Mouse (Mus musculus): ENCODE data around the gene Hoxd3.

Gene Hoxd3

GRCm38 (mm10) chr2:74691995-74692807 is 19.5 kb upstream of the Hoxd3 start:
- DNase-seq (ENCODE audit: low read depth, low spot score) = no peak

DNA sequence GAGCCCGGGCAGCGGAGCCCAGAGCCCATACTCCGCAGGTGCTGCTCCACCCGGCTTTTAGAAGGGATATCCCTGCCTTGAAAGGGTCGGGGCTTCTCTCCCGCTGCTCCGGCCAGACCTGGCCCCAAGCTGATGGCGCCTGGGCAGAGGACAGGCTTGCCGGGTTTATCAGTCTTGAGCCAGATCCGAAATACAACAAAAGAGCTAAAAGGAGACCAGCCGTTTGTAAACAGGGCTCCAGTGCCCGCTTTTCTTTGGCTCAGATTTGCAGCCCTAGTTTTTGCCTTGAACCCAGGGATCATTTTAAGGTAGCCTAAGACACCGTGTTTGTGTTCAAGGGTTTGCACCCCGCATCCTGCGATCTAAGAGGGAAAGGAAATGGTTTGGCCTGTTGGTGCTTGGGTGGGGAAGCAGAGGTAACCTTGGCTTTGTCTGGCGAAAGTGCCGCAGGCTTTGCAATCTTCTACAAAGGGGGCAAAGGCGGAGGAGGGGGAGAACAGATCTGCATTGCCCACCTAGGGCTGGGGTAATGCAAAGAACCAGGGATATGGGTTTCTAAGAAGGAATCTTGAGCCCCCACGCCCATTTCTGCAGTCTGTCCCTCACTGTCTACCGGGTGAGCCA is 18.8 kb upstream of the Hoxd3 start:
- DNase-seq (ENCODE audit: low read depth, low spot score) = no peak

DNA sequence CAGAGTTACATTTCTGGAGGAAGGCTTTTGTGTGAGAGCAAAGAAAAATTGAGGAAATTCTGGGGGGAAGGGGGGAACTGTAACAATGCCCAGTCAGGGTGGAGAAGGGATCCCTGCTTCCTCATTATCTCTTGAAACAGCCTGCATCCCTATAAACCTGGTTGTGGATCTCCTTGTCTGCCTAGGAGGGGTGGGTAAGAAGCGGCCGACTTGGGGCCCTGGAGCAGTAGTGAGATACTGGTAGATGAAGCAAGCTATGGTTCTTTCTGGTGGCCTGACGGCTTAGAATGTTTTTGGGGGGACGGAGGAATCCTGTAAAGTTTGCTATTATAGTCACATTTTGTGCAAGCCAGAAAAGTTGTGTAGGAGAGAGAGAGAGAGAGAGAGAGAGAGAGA is 18.3 kb upstream of the Hoxd3 start:
- no peak for DNase-seq (ENCODE audit: low read depth, low spot score)

DNA sequence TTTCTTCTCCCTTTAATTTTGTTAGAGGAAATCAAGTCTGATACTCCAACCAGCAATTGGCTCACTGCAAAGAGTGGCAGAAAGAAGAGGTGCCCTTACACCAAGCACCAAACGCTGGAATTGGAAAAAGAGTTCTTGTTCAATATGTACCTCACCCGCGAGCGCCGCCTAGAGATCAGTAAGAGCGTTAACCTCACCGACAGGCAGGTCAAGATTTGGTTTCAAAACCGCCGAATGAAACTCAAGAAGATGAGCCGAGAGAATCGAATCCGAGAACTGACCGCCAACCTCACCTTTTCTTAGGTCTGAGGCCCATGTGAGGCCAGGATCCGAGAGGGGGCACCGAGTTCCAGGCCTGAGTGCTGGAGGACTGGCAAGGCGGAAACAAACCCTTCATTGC is 17.7 kb upstream of the Hoxd3 start:
- no peak for DNase-seq (ENCODE audit: low read depth, low spot score)

DNA sequence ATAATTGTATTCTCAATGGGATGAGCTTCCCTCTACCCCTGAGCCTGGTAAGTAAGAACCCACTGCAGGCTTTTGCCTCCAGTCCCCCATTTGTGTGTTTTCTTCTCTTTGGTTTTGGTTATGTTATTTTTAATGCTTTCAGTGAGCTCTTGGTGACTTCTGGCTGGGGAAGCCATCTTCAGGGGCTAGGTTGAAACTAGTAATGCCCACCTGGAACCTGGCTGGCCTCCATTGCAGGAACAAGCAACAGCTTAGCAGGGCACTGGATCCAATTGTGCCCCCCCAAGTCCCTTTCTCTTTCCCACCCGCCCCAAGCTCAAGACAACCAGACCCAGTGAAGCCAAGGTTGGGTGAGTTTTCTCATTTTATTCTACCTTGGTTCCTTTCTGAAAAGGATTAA is 16.3 kb upstream of the Hoxd3 start:
- DNase-seq (ENCODE audit: low read depth, low spot score) = no peak

DNA sequence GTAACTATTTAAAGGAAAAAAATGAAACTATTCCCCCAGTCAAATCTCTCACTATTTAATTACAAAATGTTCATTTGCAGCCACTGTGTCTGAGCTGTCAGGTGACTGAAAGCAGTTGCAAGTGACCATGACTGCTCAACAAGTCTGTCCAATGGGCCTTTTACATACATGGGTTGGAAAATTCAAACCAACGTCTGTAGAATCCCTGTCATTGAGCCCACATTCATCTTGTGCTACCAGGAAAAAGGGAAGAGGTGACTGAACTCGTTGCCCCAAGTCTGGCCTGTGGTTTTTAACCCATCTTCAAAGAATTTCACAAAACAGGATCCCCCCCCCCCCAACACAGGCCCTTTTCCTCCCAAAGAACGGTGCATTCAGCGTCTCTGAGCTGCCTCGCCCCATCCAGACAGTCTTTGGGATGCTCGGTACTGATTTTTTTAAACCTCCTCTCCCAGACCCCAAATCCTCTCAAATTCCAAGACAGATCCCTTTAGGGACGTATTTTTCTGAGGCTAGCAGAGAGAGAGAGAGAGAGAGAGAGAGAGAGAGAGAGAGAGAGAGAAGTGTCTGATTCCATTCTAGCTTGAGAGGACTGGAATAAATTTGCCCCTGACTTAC is 15.8 kb upstream of the Hoxd3 start:
- no peak for DNase-seq (ENCODE audit: low read depth, low spot score)

- DNase-seq (ENCODE audit: low read depth, low spot score) = no peak
These were observed 15.0 kb upstream of the Hoxd3 start for GRCm38 (mm10) chr2:74696442-74697335.

DNA sequence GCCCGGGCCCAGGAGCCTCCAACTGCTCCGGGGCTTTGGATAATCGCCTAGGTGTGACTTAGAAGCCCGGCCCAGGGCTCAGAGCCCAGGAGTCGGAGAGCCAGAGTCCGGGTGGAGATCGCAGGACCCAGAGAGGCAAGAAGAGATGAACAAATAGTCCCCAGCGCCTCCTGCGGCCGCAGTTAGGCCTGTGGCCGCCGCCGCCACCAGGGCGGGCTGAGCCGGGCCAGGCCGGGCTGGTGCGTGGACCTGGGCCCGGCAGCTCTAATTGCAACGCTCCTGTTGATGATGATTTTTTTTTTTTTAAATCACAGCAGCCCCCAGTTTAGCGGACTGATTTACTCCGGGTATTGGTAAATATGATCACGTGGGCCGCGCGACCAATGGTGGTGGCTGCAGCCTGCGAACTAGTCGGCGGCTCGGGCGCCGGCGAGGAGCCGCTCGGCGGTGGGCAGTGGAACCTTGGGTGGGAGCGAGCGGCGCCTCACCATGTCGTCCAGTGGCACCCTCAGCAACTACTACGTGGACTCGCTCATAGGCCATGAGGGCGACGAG is 14.1 kb upstream of the Hoxd3 start, which contains the start of gene Hoxd9:
Gene Hoxd9, plus strand, starts transcription at position 161 of the 555 bp plus-strand sequence.
- peak; percentile 61 for DNase-seq (ENCODE audit: low read depth, low spot score)

DNA sequence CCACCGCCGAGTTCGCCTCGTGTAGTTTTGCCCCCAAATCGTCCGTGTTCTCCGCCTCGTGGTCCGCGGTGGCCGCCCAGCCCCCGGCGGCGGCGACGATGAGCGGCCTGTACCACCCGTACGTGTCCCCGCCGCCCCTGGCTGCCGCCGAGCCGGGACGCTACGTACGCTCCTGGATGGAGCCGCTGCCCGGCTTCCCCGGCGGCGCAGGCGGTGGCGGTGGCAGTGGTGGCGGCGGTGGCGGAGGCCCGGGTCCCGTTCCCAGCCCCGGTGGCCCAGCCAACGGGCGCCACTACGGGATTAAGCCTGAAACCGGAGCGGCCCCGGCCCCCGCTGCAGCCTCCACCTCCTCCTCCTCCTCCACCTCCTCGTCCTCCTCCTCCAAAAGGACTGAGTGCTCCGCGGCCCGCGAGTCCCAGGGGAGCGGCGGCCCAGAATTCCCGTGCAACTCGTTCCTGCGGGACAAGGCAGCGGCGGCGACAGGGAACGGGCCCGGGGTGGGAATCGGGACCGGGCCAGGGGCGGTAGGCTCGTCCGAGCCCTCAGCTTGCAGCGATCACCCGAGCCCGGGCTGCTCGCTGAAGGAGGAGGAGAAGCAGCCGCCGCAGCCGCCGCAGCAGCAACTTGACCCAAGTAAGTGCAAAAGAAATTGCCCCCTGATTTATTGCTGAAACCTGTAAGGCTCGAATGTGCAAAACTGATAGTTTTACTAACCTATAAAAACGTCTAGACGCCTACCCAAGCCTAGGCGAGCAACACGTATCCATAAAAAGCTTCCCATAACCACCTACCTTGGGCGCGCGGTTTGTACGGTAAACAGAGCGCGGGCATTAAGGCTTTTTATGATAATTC is 13.3 kb upstream of the Hoxd3 start:
- DNase-seq (ENCODE audit: low read depth, low spot score) = no peak

- no peak for DNase-seq (ENCODE audit: low read depth, low spot score)
These were observed 12.7 kb upstream of the Hoxd3 start for GRCm38 (mm10) chr2:74699053-74699430.

- DNase-seq (ENCODE audit: low read depth, low spot score) = no peak
These were observed 11.8 kb upstream of the Hoxd3 start for GRCm38 (mm10) chr2:74699664-74700545.

DNA sequence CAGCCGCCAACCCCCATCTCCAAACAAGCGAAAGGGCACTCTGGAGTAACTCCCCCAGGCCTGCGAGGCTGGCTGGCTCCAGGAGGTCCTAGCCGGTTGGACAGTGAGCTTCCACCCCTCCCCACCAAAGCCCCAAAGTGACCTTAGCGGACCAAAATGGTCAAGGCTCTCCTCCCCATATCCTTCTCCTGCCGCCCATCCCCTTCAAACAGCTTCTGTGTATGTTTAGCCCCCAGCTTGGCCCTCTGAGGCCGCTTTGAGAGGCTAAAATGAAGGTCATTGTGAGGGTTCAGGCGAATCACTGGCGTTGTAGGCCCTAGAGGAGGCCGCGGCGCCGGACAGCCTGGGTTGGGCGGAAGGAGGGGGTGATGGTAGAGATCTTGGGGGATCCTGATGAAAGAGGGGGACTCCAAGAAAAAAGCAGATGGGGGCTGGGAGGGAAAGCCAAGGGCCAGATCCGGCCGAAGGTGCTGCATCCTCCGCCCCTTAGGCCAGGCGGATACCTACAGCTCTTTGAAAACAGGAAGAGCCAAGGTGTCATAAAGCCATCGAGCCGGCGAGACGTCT is 11.1 kb upstream of the Hoxd3 start:
- no peak for DNase-seq (ENCODE audit: low read depth, low spot score)

- DNase-seq (ENCODE audit: low read depth, low spot score) = no peak
These were observed 9.5 kb upstream of the Hoxd3 start for GRCm38 (mm10) chr2:74701949-74702819.

GRCm38 (mm10) chr2:74702820-74703219 is 8.9 kb upstream of the Hoxd3 start:
- DNase-seq (ENCODE audit: low read depth, low spot score) = no peak

GRCm38 (mm10) chr2:74703317-74703716 is 8.4 kb upstream of the Hoxd3 start:
- DNase-seq (ENCODE audit: low read depth, low spot score) = no peak

GRCm38 (mm10) chr2:74703720-74704392 is 7.9 kb upstream of the Hoxd3 start:
- no peak for DNase-seq (ENCODE audit: low read depth, low spot score)

DNA sequence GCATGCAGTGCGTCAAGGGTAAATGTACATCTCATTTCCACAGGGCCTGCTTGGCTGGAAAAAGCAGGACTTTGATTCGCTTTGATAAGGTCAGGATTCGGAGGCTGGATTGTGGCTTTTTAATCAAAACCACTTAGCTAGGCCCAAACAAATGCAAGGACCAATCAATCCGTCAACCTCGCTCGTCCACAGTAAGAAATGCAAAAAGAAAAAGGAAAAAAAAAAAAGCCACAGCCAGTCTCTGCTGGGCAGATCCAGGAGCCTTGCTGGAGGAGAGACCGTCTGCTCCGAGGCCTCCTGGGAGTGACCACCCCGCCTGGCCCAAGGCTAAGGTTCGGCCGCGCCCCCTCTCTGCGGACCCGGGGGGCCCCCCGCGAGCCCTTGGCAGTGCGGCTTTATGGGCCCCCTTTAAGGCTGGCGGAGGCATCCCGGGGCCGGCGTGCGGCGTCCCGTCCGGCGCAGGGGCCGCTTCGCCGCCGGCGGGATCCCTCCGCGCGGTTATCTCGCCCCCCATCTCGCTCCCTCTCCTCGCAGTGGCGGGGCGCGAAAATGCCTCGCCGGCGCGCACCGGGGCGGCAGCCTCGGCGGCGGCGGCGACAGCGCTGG is 7.2 kb upstream of the Hoxd3 start, which contains the start of gene Hoxd8:
Gene Hoxd8, plus strand, starts transcription at position 223 of the 606 bp plus-strand sequence.
- DNase-seq (ENCODE audit: low read depth, low spot score) = peak; percentile 53
